Mouse (Mus musculus) thymus, postnatal 0 days (tissue): Measurements from ENCODE around the gene Ugt1a8. TPM values are rescaled to one million over a fixed set of nuclear protein-coding genes. Genes with fewer than 3 reads are reported as not detected.
"Not testable (repeated sequence)": the region's sequence is repeated elsewhere in the genome, so short reads cannot be mapped to it uniquely, and the experiment has no call there.

Experiments
- DNase-seq: peaks from one replicate; pipeline ENCODE4 v3.0.0-alpha.2; 2015; ENCODE audit warnings: low spot score
- polyA plus RNA-seq: library from polyadenylated mRNA; unstranded; fragments of >200 nt; fragmentation: Nextera tagmentation; extraction: Ambion mirVana; gene quantifications from 2 replicates; pipeline ENCODE4 v1.2.1, GENCODE M21; 2015

Gene Ugt1a8
- polyA plus RNA-seq, 1 experiment from 2014 or later: not detected

- DNase-seq: not testable (repeated sequence)
These were observed 21.5 kb downstream of the Ugt1a8 start for GRCm38 (mm10) chr1:88109027-88109557.

- DNase-seq: not testable (repeated sequence)
These were observed 22.0 kb downstream of the Ugt1a8 start for GRCm38 (mm10) chr1:88109604-88110003.

GRCm38 (mm10) chr1:88112769-88113168 is 25.2 kb downstream of the Ugt1a8 start:
- not testable (repeated sequence) for DNase-seq

DNA sequence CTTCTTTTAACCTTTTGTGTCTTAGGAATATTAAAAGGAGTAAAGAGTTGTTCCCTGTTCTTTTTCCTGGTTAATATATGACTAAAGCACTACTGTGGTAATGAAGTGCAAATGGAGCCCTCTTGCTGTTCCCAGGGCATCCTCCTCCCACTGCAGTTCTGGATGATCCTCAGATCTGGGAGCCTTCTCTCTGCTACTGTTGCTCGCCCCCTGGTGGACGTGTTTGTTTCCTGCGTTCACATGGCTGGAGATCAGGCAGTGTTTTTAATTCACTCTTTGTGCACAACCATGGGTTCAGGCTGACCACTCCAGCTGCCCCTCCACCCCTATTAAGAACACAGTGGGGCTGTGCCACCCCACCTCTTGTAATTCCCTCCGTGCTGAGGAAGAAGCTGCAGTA is 32.9 kb downstream of the Ugt1a8 start:
- not testable (repeated sequence) for DNase-seq

GRCm38 (mm10) chr1:88121521-88121920 is 33.9 kb downstream of the Ugt1a8 start:
- DNase-seq: not testable (repeated sequence)

DNA sequence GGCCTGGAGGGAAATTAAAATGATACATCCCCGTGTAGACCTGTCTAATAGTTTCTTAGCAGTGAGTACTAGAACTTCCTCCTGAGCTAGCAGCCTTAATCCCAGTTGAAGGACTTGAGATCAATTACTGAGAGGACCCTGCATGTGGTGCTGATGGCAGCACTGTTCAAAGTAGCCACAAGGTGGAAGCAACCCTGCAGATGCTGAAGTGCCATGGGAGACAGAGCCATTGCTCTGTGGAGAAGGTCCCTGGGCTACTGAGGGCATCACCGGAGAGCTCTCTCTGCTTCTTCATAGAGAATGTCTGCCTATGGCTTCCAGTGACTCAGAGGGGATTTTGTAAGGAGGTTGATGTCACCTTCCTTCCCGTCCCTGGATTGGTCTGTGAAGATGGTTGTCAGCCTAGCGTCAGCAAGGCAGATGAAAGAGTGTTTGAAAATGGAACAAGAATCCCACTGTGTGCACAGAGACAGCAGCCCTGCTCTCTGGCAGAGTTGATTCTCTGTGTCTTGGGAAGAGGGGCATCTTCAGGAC is 38.3 kb downstream of the Ugt1a8 start:
- DNase-seq: not testable (repeated sequence)

GRCm38 (mm10) chr1:88129091-88129490 is 41.5 kb downstream of the Ugt1a8 start:
- not testable (repeated sequence) for DNase-seq

GRCm38 (mm10) chr1:88130223-88130622 is 42.6 kb downstream of the Ugt1a8 start:
- DNase-seq: not testable (repeated sequence)

- DNase-seq: no peak
These were observed 46.4 kb downstream of the Ugt1a8 start for GRCm38 (mm10) chr1:88133908-88134456.

DNA sequence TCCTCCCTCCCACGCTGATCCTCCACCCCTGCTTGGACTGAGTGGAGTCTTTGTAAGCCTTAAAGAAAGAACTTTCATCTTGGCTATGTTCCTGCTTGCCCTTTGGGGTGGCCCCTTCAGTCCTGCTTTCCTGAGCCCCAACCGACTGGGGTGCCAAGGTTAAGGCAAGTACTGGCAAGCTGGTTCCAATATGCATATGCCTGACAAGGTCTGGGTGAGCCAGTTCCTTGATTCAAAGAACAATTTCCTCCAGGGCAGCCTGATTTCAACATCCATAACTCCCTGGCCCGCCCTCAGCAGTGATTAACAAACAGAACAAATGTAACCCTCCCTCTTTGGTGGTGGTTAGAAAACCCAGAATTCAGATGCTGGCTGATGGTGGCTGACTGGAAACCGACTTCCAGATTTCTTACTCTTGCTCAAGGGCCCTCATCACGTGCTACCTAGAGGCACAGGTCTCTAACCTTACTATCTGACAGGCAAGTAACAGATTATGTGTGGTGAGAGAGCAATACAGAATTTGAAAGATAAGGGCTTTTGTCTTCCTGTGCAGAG is 46.9 kb downstream of the Ugt1a8 start, which contains the start of gene Ugt1a6a:
Ugt1a6a (plus strand) TSS at position 353 of the 555 bp plus-strand sequence.
- DNase-seq: not testable (repeated sequence)

GRCm38 (mm10) chr1:88135229-88135904 is 47.8 kb downstream of the Ugt1a8 start:
- DNase-seq: not testable (repeated sequence)

DNA sequence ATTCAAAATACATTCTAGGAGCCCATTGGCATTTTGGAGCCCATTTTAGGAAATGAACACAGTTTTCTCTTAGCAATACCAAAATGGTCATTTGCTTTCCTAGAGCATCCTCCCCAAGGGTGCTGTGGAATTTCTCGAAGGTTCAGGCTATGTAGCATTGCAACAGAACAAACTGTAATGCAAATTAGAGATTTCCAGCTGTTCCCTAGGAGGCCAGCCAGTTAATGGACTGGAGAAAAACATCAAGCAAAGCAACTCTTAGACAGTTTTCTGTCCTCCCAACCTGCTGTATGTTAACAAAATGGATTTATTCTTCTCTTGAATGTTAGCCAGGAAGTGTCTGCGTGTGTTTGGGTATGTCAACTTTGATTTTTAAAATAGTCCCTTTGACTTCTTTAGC is 49.0 kb downstream of the Ugt1a8 start:
- DNase-seq: no peak

GRCm38 (mm10) chr1:88137264-88137663 is 49.7 kb downstream of the Ugt1a8 start:
- DNase-seq: no peak

DNA sequence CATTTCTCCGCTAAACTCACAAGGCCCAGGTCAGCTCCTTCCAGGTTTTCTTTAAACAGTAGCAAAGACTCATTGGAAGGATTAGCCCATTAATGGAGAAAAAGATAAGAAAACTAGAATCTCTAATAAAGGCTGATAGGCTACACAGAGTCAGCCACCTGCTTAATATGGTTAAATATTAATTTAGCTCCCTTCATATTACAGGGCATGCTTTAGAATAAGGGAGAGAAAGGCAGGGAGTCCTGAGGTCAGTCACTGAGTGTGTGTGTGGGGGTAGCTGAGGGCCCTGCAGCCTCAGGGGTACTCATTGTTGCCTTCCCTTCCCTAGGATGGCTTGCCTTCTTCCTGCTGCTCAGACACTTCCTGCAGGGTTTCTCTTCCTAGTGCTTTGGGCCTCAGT is 50.5 kb downstream of the Ugt1a8 start:
- DNase-seq: no peak

- not testable (repeated sequence) for DNase-seq
These were observed 52.9 kb downstream of the Ugt1a8 start for GRCm38 (mm10) chr1:88140492-88140891.

- peak; percentile 39 for DNase-seq
These were observed 56.5 kb downstream of the Ugt1a8 start for GRCm38 (mm10) chr1:88143966-88144675.

DNA sequence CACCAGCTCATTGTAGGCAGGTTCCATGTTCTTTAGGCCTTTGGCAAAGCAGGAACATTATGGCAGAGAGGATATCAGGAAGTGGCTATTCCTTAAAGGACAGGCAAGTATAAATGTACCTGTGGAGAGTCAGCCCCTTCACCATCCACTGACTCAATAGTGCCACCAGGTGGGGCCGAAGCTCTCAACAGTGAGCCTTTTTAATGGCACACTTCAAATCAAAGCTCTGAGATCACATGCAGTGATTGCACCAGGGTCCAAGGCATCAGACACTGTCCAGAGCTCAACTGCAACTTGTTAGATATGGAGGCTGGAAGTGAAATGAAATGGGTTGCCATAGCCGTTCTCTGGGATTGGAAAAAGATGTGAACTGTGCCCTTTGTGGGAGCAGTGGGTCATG is 57.7 kb downstream of the Ugt1a8 start:
- DNase-seq: not testable (repeated sequence)

DNA sequence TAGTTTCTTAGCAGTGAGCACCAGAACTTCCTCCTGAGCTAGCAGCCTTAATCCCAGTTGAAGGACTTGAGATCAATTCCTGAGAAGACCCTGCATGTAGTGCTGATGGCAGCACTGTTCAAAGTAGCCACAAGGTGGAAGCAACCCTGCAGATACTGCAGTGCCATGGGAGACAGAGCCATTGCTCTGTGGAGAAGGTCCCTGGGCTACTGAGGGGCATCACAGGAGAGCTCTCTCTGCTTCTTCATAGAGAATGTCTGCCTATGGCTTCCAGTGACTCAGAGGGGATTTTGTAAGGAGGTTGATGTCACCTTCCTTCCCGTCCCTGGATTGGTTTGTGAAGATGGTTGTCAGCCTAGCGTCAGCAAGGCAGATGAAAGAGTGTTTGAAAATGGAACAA is 62.5 kb downstream of the Ugt1a8 start:
- not testable (repeated sequence) for DNase-seq

GRCm38 (mm10) chr1:88158430-88158829 is 70.8 kb downstream of the Ugt1a8 start:
- DNase-seq: no peak

GRCm38 (mm10) chr1:88165711-88166110 is 78.1 kb downstream of the Ugt1a8 start, which contains the start of gene Ugt1a5:
Gene Ugt1a5, plus strand, starts transcription at chr1:88166012.
- no peak for DNase-seq

DNA sequence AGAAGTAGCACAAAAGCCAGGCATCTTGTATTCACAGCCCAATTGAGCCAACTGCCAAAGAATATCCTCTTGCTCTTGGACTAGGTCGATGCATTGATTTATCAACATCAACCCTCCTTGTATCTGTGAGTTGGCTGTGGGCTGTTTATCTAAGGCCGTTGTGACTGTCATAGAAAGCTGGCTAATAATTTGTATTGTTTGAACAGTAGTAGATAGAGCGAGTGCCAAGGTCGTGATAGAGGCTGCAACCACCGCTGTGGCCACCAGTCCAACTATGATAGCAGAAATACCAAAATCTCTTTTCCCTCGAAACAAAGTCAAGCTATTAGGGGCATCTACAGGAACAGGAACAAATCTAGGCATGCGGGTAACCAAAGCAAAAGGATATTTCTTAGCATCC is 84.6 kb downstream of the Ugt1a8 start:
- not testable (repeated sequence) for DNase-seq
